Mouse (Mus musculus) left cerebral cortex, postnatal 36 days (tissue): ENCODE results near the gene Fxr2. TPM values are rescaled to one million over a fixed set of nuclear protein-coding genes. Genes with fewer than 3 reads are reported as not detected.
"Not testable (repeated sequence)": the region's sequence is repeated elsewhere in the genome, so short reads cannot be mapped to it uniquely, and the experiment has no call there.

Source experiments
- DNase-seq, 2 experiments: peaks; one replicate each; pipeline ENCODE4 v3.0.0; 2021 to 2022; ENCODE audit warnings: low spot score in 2 of 2, mixed read lengths in 1 of 2
- intact Hi-C: fragments of 180-260 bp; cut with DNase I; formaldehyde crosslinking; loops from one replicate; pipeline ENCODE4 v1.15.1; 2025
- total RNA-seq, 2 experiments: library from RNA; stranded (reverse); gene quantifications; 2 replicates each; pipeline ENCODE4 v1.2.3; 2021

Gene Fxr2
- total RNA-seq, 2 experiments from 2014 or later = 117 to 149 TPM

DNA sequence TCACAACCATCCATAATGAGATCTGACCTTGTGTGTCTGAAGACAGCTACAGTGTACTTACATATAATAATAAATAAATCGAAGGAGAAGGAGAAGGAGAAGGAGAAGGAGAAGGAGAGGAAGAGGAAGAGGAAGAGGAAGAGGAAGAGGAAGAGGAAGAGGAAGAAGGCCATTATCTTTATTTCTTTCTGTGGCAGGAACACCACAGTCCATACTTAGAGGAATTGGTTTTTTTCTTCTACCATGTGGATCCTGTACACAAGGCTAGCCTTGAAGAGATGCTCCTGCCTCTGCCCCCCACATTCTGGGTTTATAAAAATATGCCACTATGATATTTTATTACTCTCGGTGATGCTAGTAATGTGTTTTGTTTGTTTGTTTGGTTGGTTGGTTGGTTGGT is 26.0 kb upstream of the Fxr2 start:
- DNase-seq = no peak
- intact Hi-C loops = no loop called here

GRCm38 (mm10) chr11:69608525-69608924 is 24.3 kb upstream of the Fxr2 start:
- intact Hi-C loops = no loop called here
- no peak for DNase-seq

GRCm38 (mm10) chr11:69609416-69609815 is 23.4 kb upstream of the Fxr2 start:
- DNase-seq = no peak
- intact Hi-C loops = no loop called here

GRCm38 (mm10) chr11:69610899-69611298 is 21.9 kb upstream of the Fxr2 start:
- no peak for DNase-seq
- intact Hi-C loops = no loop called here

- intact Hi-C loops = loop anchor here (1.0 kb wide), 1 partner anchor 34 kb away; no protein-coding TSS in a partner anchor
- peak; percentile 61 to 67 for DNase-seq
Measured at GRCm38 (mm10) chr11:69613553-69614256, 19.1 kb upstream of the Fxr2 start.

GRCm38 (mm10) chr11:69614257-69614588 is 18.6 kb upstream of the Fxr2 start:
- intact Hi-C loops = loop anchor here (1.0 kb wide), 1 partner anchor 35 kb away; no protein-coding TSS in a partner anchor
- not testable (repeated sequence) for DNase-seq

GRCm38 (mm10) chr11:69616781-69617180 is 16.0 kb upstream of the Fxr2 start:
- no peak for DNase-seq
- intact Hi-C loops = no loop called here

DNA sequence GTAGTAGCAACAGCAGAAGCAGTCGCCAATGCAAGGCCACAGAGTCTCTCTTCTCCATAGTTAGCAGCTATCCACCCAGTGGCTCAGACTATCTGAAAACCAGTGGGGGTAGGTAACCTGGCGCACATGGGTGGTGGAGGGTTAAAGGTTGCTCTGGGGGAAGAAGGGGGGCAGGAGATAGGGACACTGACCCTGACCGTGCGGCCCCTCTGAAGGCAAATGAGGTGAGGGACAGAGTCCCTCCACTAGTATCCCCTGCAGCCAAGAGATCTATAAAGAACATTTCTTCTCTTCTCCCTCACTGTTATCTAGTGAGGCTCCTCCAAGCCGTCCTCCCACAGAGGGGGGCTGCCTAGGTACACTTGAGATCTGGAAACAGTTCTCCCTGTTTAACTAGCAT is 15.0 kb upstream of the Fxr2 start, which contains the start of gene Shbg:
Shbg (minus strand) TSS at position 101 of the 400 bp plus-strand sequence.
- DNase-seq = no peak
- intact Hi-C loops = no loop called here

GRCm38 (mm10) chr11:69620394-69621081 is 12.3 kb upstream of the Fxr2 start:
- intact Hi-C loops = no loop called here
- no peak for DNase-seq

GRCm38 (mm10) chr11:69621571-69622268 is 11.1 kb upstream of the Fxr2 start, which contains the start of gene Sat2:
Sat2 (plus strand) TSS chr11:69622024.
- peak in 1 of 2 experiments; percentile 62 for DNase-seq

GRCm38 (mm10) chr11:69622406-69622805 is 10.4 kb upstream of the Fxr2 start:
- intact Hi-C loops = no loop called here
- DNase-seq = no peak

More at GRCm38 (mm10) chr11:69621571-69622268, 11.1 kb upstream of the Fxr2 start, which contains the start of gene Sat2:
- intact Hi-C loops = no loop called here

- intact Hi-C loops = no loop called here
Measured at GRCm38 (mm10) chr11:69623006-69623405, 9.8 kb upstream of the Fxr2 start.

GRCm38 (mm10) chr11:69624339-69624738 is 8.5 kb upstream of the Fxr2 start:
- DNase-seq, intact Hi-C loops: not testable (repeated sequence)

More at GRCm38 (mm10) chr11:69623006-69623405, 9.8 kb upstream of the Fxr2 start:
- DNase-seq = no peak

- DNase-seq = peak; percentile 46 to 57
- intact Hi-C loops = no loop called here
Measured at GRCm38 (mm10) chr11:69628286-69628685, 4.5 kb upstream of the Fxr2 start.

- DNase-seq = no peak
- intact Hi-C loops = no loop called here
Measured at GRCm38 (mm10) chr11:69629802-69630201, 3.0 kb upstream of the Fxr2 start.

GRCm38 (mm10) chr11:69633128-69633866 is 507 bp downstream of the Fxr2 start:
- DNase-seq = no peak
- intact Hi-C loops = no loop called here

DNA sequence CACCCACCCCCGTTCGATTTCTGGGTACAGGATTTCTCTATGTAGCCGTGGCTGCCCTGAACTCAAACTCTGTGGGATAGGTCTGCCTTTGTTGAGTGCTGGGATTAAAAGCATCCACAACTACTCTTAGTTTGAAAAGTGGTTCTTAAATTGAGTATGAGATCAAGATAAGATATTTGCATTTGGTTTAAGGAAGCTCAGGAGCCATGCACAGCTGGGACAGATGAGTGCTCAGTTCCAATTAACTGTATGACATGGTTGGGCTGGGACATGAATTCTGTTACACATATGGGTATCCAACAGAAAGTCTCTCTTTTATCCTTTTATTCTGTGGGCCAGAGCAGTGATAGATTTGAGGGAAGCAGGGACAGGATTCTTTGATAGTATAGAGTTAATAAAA is 2.7 kb downstream of the Fxr2 start:
- no peak for DNase-seq

DNA sequence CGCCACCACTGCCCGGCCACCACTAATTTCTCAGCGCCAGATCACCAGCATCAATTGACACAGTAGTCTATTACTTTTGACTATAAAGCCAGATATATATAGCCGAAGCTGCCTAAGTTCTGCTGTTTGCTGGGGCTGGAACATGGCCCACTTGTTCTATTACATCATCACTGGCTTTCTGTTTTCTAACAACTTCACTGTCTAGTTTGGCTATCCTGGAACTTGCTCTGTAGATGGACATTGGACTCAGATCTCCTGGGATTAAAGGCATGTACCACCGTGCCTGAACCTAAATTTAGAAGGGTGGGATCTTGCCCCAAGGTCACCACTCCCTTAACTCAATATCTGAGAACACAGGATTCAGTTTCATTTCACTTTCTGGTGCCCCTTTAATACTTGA is 13.1 kb downstream of the Fxr2 start:
- DNase-seq = no peak
- intact Hi-C loops = no loop called here

More for the DNA sequence above, 2.7 kb downstream of the Fxr2 start:
- intact Hi-C loops = no loop called here

- no peak for DNase-seq
- intact Hi-C loops = no loop called here
Measured at GRCm38 (mm10) chr11:69653399-69653798, 20.6 kb downstream of the Fxr2 start.

DNA sequence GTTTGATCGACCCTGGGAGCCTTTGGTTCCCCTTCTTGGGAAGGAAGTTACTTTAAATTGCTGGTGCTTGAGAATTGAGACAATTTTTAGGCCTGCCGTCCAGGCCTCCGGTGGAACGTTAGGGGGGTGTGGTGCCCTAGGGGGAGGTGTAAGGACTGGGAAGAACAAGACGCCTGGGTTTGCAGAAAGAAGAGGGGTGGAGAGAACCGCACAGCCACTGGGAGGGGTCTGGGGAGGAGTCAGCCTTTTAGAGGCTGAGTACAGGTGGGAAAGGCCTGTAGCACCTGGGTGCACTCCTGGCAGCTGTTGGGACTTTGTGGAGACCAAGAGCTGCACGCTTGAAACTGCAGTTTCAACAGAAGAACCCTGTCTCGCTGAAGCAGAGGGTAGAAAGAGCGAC is 22.0 kb downstream of the Fxr2 start:
- intact Hi-C loops = no loop called here
- DNase-seq = no peak
